Mouse (Mus musculus): ENCODE results near the gene Trpm3.

Gene Trpm3

DNA sequence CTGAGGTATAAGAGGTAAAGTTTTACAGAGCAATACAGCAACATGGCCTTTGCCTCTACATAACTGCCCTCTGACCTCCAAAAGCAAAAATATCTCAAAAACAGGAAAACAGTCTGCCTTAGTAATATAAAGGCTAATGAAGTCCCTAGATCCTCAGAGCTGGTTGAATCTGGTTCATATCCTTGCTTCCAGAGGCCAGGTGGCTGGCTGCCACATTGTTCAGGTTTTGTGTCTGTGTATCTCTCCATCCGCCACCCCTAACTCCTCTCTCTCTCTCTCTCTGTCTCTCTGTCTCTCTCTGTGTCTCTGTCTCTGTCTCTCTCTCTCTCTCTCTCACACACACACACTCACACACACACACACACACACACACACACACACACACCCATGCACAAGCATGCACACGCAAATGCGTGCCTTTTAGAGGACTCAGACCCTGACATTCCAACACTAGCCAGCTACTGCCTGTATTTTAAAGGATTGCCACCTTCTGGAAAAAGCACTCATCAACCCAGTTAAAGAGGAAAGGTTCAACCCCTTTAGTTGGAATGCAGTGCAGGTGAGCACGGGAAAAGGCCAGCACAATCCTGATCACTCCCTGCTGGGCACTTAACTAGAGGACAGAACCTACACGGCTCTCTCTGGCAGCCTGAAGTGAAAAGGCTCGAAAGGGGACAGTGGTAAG, 902.8 kb downstream of the Trpm3 start:
- DNase-seq (ENCODE audit: low spot score): no peak

GRCm38 (mm10) chr19:23042168-23042733, 903.4 kb downstream of the Trpm3 start:
- no peak for DNase-seq (ENCODE audit: low spot score)

DNA sequence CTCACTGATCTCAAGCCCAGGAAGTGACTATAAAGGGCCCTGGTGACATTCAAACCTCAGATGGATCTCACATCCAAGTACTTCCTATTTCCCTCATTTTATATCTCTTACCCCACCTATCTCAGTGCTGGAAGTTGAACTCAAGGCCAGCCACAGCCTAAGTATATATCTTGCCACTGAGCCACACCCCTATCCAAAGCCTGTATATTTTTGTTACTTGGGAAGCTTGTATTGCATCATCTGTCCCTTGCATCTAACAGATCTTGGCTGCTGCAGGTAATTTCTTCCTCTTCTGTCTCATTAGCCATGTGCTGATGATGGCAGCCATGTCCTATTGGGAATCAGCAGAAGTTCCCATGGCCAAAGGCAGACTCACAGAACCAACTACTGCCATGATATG, 904.9 kb downstream of the Trpm3 start:
- no peak for DNase-seq (ENCODE audit: low spot score)

All from MN1 (cell line).